Mouse (Mus musculus): Measurements from ENCODE around the gene Cercam. TPM values are rescaled to one million over a fixed set of nuclear protein-coding genes. Genes with fewer than 3 reads are reported as not detected.

Cercam gene
- polyA plus RNA-seq, 1 experiment from 2014 or later = 8.7 TPM

Small RNA genes within 50 kb of the gene (microRNA-seq; reads per million reads assigned to microRNA genes)
- not detected for gene Mir219a-2
- gene Mir219b = not detected

Other genes starting within 250 kb of the Cercam start
- 17.1 and 19.7 TPM in 2 replicates for gene Rapgef1, start 249.4 kb upstream of the Cercam start, polyA plus RNA-seq (2014; fragmentation: Nextera tagmentation; extraction: Ambion mirVana)
- gene Gm13420, start 117.5 kb upstream of the Cercam start, polyA plus RNA-seq (2014; fragmentation: Nextera tagmentation; extraction: Ambion mirVana) = not detected in 2 replicates
- gene Gm13547, start 109.9 kb upstream of the Cercam start, polyA plus RNA-seq (2014; fragmentation: Nextera tagmentation; extraction: Ambion mirVana) = 0.65 TPM in 1 of 2 replicates, not detected in the other
- gene Coq4, start 81.7 kb upstream of the Cercam start, polyA plus RNA-seq (2014; fragmentation: Nextera tagmentation; extraction: Ambion mirVana) = 42.7 and 45.4 TPM in 2 replicates
- gene Trub2, start 80.7 kb upstream of the Cercam start, polyA plus RNA-seq (2014; fragmentation: Nextera tagmentation; extraction: Ambion mirVana) = 32.2 and 36.1 TPM in 2 replicates
- 9.0 and 11.6 TPM in 2 replicates for gene Slc27a4, start 66.5 kb upstream of the Cercam start, polyA plus RNA-seq (2014; fragmentation: Nextera tagmentation; extraction: Ambion mirVana)
- 19.5 and 26.0 TPM in 2 replicates for gene Urm1, start 49.1 kb upstream of the Cercam start, polyA plus RNA-seq (2014; fragmentation: Nextera tagmentation; extraction: Ambion mirVana)
- gene Odf2, start 20.1 kb downstream of the Cercam start, polyA plus RNA-seq (2014; fragmentation: Nextera tagmentation; extraction: Ambion mirVana) = 80.5 and 91.8 TPM in 2 replicates
- gene Gle1, start 66.3 kb downstream of the Cercam start, polyA plus RNA-seq (2014; fragmentation: Nextera tagmentation; extraction: Ambion mirVana) = 65.2 and 70.4 TPM in 2 replicates
- 89.9 and 103 TPM in 2 replicates for gene Sptan1, start 96.4 kb downstream of the Cercam start, polyA plus RNA-seq (2014; fragmentation: Nextera tagmentation; extraction: Ambion mirVana)
- 32.6 and 32.8 TPM in 2 replicates for gene Wdr34, start 179.7 kb downstream of the Cercam start, polyA plus RNA-seq (2014; fragmentation: Nextera tagmentation; extraction: Ambion mirVana)
- gene Set, start 188.2 kb downstream of the Cercam start, polyA plus RNA-seq (2014; fragmentation: Nextera tagmentation; extraction: Ambion mirVana) = 780 and 808 TPM in 2 replicates
- gene Pkn3, start 208.5 kb downstream of the Cercam start, polyA plus RNA-seq (2014; fragmentation: Nextera tagmentation; extraction: Ambion mirVana) = 9.0 and 10.6 TPM in 2 replicates
- 32.1 and 34.1 TPM in 2 replicates for gene Zdhhc12, start 224.5 kb downstream of the Cercam start, polyA plus RNA-seq (2014; fragmentation: Nextera tagmentation; extraction: Ambion mirVana)